Mouse (Mus musculus) large intestine, adult 2 months (tissue): ENCODE data around the gene Mamdc4. TPM values are rescaled to one million over a fixed set of nuclear protein-coding genes. Genes with fewer than 3 reads are reported as not detected.

Experiments
- DNase-seq: peaks from one replicate; pipeline ENCODE4 v3.0.0-alpha.2; 2012; ENCODE audit warnings: low read depth, low spot score
- WGBS: fragments of 180-500 bp; shearing (Covaris S2); methylation state at CpG from one replicate; pipeline ENCODE4 v1.1.7; 2018; 5-methylcytosine and 5-hydroxymethylcytosine counted together
- polyA plus RNA-seq: library from polyadenylated mRNA; depleted of rRNA; stranded (reverse); fragments of >200 nt; gene quantifications from 2 replicates; pipeline ENCODE4 v1.2.3, GENCODE M21; 2012; rRNA removed

The Mamdc4 gene
- polyA plus RNA-seq, 1 experiment = 0.97 TPM

GRCm38 (mm10) chr2:25534178-25534865 lies 40.3 kb downstream of the Mamdc4 start:
- no peak for DNase-seq

GRCm38 (mm10) chr2:25533707-25534106 lies 40.9 kb downstream of the Mamdc4 start:
- WGBS = 60% methylated on average over 2 of the region's 2 CpGs

More at GRCm38 (mm10) chr2:25534178-25534865, 40.3 kb downstream of the Mamdc4 start:
- WGBS = 37% methylated on average over 3 of the region's 3 CpGs

GRCm38 (mm10) chr2:25526510-25527302 lies 47.9 kb downstream of the Mamdc4 start:
- WGBS = 82% methylated on average over 9 of the region's 9 CpGs
- no peak for DNase-seq

More at GRCm38 (mm10) chr2:25533707-25534106, 40.9 kb downstream of the Mamdc4 start:
- DNase-seq = no peak

Other genes starting within 250 kb of the Mamdc4 start
- 27.5 and 31.2 TPM in 2 replicates for gene Man1b1, start 242.5 kb downstream of the Mamdc4 start, polyA plus RNA-seq
- 24.2 and 28.6 TPM in 2 replicates for gene Dpp7, start 218.5 kb downstream of the Mamdc4 start, polyA plus RNA-seq
- gene Uap1l1, start 209.2 kb downstream of the Mamdc4 start, polyA plus RNA-seq = 61.6 and 68.8 TPM in 2 replicates
- gene Sapcd2, start 202.5 kb downstream of the Mamdc4 start, polyA plus RNA-seq = 26.0 and 26.7 TPM in 2 replicates
- 36.7 and 40.4 TPM in 2 replicates for gene Entpd2, start 179.0 kb downstream of the Mamdc4 start, polyA plus RNA-seq
- 91.9 and 126 TPM in 2 replicates for gene Npdc1, start 175.5 kb downstream of the Mamdc4 start, polyA plus RNA-seq
- 0.52 and 0.88 TPM in 2 replicates for gene Fut7, start 151.6 kb downstream of the Mamdc4 start, polyA plus RNA-seq
- 7.5 and 12.4 TPM in 2 replicates for gene Abca2, start 146.1 kb downstream of the Mamdc4 start, polyA plus RNA-seq
- 1.3 and 1.4 TPM in 2 replicates for gene Clic3, start 118.0 kb downstream of the Mamdc4 start, polyA plus RNA-seq
- 45.6 and 48.9 TPM in 2 replicates for gene Paxx, start 113.8 kb downstream of the Mamdc4 start, polyA plus RNA-seq
- 0.53 and 1.0 TPM in 2 replicates for gene Ptgds, start 104.8 kb downstream of the Mamdc4 start, polyA plus RNA-seq
- not detected in 2 replicates for gene Lcn12, start 80.9 kb downstream of the Mamdc4 start, polyA plus RNA-seq
- gene Fbxw5, start 74.1 kb downstream of the Mamdc4 start, polyA plus RNA-seq = 26.7 and 31.7 TPM in 2 replicates
- gene C8g, start 73.1 kb downstream of the Mamdc4 start, polyA plus RNA-seq = 2.1 and 2.9 TPM in 2 replicates
- gene Traf2, start 27.9 kb downstream of the Mamdc4 start, polyA plus RNA-seq = 19.6 and 20.8 TPM in 2 replicates
- gene Edf1, start 17.0 kb downstream of the Mamdc4 start, polyA plus RNA-seq = 200 and 273 TPM in 2 replicates
- 37.3 and 44.6 TPM in 2 replicates for gene Phpt1, start 379 bp upstream of the Mamdc4 start, polyA plus RNA-seq
- 0.43 and 0.69 TPM in 2 replicates for gene Ajm1, start 6.9 kb upstream of the Mamdc4 start, polyA plus RNA-seq
- gene Rabl6, start 33.7 kb upstream of the Mamdc4 start, polyA plus RNA-seq = 35.8 and 52.6 TPM in 2 replicates
- gene Ccdc183, start 42.8 kb upstream of the Mamdc4 start, polyA plus RNA-seq = not detected in 2 replicates
- gene Tmem141, start 47.2 kb upstream of the Mamdc4 start, polyA plus RNA-seq = 17.2 and 19.4 TPM in 2 replicates
- gene Fcna, start 53.2 kb upstream of the Mamdc4 start, polyA plus RNA-seq = 1.9 TPM in 2 replicates
- gene Lcn8, start 78.3 kb upstream of the Mamdc4 start, polyA plus RNA-seq = 1.4 TPM in 1 of 2 replicates, not detected in the other
- gene Lcn5, start 83.1 kb upstream of the Mamdc4 start, polyA plus RNA-seq = 0.74 TPM in 1 of 2 replicates, not detected in the other
- gene Lcn6, start 101.9 kb upstream of the Mamdc4 start, polyA plus RNA-seq = not detected in 2 replicates
- gene Lcn10, start 107.9 kb upstream of the Mamdc4 start, polyA plus RNA-seq = 0.37 TPM in 1 of 2 replicates, not detected in the other
- gene Obp2a, start 125.2 kb upstream of the Mamdc4 start, polyA plus RNA-seq = not detected in 2 replicates
- gene Bmyc, start 131.9 kb upstream of the Mamdc4 start, polyA plus RNA-seq = 15.6 and 16.1 TPM in 2 replicates
- gene Obp2b, start 162.2 kb upstream of the Mamdc4 start, polyA plus RNA-seq = not detected in 2 replicates
- not detected in 2 replicates for gene Lcn3, start 190.7 kb upstream of the Mamdc4 start, polyA plus RNA-seq
- gene Lcn11, start 202.2 kb upstream of the Mamdc4 start, polyA plus RNA-seq = not detected in 2 replicates
- not detected in 2 replicates for gene Gm13539, start 207.4 kb upstream of the Mamdc4 start, polyA plus RNA-seq
- not detected in 2 replicates for gene Glt6d1, start 241.0 kb upstream of the Mamdc4 start, polyA plus RNA-seq
- 0.10 and 0.29 TPM in 2 replicates for gene Lcn9, start 248.3 kb upstream of the Mamdc4 start, polyA plus RNA-seq